Mouse (Mus musculus) hematopoietic stem cell, adult 5-6 weeks (primary cell): ENCODE data around the gene Cfap45. TPM values are rescaled to one million over a fixed set of nuclear protein-coding genes. Genes with fewer than 3 reads are reported as not detected.

Source experiments
- ATAC-seq, 2 experiments: fragments of 125-278 bp in 1 of 2; replicated peaks in 1 of 2; 2 replicates each; pipeline ENCODE4 v1.8.0; 2016 to 2017; ENCODE audit warnings: inconsistent platforms in 2 of 2, mild to moderate bottlenecking in 2 of 2, moderate number of reproducible peaks in 2 of 2, low read depth in 1 of 2, moderate TSS enrichment in 1 of 2; ENCODE audit not compliant: low FRiP score in 2 of 2, poor library complexity in 2 of 2, severe bottlenecking in 2 of 2, insufficient read depth in 1 of 2, low TSS enrichment in 1 of 2
- total RNA-seq: library from RNA; stranded (forward); fragments of 172-1452, 232-1000 nt; gene quantifications from 2 replicates; pipeline ENCODE4 v1.2.3, GENCODE M21; 2017

Gene Cfap45
- total RNA-seq, result 1.2 and 2.9 TPM in 2 replicates

DNA sequence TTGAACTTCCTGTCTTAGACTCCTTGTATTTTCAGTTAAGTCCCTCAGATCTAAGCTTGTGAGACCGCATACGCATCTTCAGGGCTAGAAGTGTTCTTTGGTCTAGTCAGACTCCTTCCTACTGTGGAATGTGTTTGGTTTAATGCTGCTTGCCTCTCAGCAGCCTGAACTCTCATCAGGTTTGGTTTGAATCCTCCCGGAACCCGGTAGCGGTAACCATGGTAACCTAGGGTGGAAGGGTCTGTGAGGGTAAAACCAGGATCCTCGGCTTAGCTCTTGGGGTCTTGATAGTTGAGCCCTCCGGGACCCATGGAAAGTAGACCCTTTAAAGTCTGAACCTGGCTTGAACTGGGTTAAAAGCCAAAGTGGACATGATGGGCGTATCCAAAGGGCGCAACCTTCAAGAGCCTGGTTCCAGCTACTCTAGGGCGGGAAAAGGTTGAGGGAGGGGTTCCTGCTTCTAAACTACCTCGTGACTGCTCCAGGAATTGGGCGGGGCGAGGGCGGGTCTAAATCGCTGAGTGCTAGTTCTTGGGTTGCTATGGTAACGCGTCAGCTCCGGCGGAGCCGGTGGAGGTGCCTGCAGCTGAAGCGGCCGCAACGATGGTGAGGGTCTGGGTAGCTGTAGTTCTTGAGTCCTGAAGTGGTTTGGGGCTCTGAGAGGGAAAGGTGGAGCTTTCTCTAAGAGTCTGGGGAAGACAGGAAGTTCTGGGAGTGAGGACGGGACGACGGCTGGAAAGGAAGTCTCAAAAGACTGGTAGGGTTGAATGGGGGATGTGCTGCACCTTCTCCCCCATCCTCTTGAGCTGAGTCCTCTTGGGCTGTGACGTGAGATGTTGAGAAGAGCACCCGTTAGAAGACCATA is at the start of gene Cfap45:
Gene Cfap45, plus strand, starts transcription at position 226 of the 865 bp plus-strand sequence.
- ATAC-seq, result peak; percentile 51 to 59

DNA sequence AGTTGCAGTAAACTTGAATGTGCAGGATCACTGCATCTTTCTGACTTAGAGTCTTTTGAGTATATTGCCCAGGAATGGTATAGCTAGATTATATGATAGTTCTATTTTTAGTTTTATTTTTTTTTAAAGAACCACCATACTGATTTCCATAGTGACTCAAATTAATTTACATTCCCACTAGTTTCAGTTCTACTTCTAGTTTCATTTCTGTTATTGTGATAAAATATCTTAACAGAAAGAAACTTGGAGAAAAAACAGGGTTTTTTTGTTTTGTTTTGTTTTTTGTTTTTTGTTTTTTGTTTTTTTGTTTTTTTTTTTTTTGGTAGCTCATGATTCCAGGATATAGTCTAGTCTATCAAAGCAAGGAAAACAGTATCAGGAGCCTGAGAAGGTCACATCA is 47.7 kb upstream of the Cfap45 start:
- no peak for ATAC-seq

GRCm38 (mm10) chr1:172474196-172474595 is 46.4 kb upstream of the Cfap45 start:
- ATAC-seq, result no peak

DNA sequence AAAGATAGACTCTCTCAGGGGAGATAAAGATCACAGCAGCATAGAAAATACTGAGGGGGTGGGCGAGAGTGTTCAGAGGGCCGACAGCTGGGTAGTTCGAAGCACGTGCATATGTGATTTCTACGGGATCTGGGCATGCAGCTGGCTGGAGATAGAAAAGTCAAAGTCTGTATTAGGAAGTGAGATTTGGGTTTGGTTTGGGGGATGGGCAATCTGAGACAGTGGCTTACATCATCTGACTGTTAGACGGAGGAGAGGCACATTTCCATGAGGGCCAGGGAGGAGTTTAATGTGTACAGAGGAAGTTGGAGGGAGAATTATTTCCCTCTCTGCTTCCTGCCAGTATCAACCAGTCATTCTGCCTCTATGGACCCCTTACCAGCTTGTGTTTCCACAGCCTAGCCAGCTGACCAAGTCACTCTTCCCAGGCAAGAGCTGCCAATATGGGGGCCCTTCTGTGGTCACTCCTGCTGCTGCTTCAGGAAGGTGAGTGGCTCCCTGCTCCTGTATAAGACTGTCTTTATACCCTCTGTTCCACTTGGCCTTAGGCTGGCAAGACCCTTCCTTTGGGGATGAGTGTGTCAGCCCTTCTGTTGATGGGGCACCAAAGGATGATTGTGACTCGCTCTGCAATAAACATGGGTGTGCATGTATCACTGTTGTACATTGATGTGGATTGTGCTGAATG is 45.4 kb upstream of the Cfap45 start, which contains the start of gene Slamf9:
Gene Slamf9, plus strand, starts transcription at position 305 of the 688 bp plus-strand sequence.
- ATAC-seq, result peak; percentile 71 to 72

- ATAC-seq, result peak; percentile 27 to 47; a peak in 3 of 4 replicates
Observed at GRCm38 (mm10) chr1:172478020-172478419, 42.6 kb upstream of the Cfap45 start.

GRCm38 (mm10) chr1:172480376-172480775 is 40.2 kb upstream of the Cfap45 start:
- no peak for ATAC-seq

DNA sequence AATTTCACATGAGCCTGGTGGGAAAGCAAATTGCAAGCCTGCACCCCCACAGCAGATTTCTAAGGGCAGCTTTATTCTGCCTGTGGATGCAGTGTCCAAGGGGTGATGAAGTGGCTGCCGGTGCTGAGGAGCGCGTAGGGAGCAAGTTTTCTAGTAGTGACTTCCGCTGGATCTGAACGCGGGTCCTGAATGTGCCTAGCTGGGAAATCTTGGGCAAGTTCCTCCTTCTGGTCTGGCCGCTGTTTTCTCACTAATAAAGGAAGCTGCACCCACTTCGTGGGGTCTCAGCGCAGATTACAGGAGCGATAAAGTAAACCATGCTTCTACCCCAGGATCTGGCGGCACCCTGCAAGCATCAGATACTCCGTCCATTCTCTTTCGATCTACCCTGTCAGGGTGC is 39.5 kb upstream of the Cfap45 start:
- ATAC-seq, result no peak

GRCm38 (mm10) chr1:172481540-172482280 is 38.9 kb upstream of the Cfap45 start, which contains the start of gene Igsf9:
Gene Igsf9, plus strand, starts transcription at chr1:172481788.
- peak; percentile 90 to 92 for ATAC-seq

GRCm38 (mm10) chr1:172482518-172483360 is 37.9 kb upstream of the Cfap45 start:
- ATAC-seq, result no peak

- ATAC-seq, result no peak
Observed at GRCm38 (mm10) chr1:172483361-172483660, 37.3 kb upstream of the Cfap45 start.

- no peak for ATAC-seq
Observed at GRCm38 (mm10) chr1:172484236-172484635, 36.4 kb upstream of the Cfap45 start.

- no peak for ATAC-seq
Observed at GRCm38 (mm10) chr1:172484671-172485070, 35.9 kb upstream of the Cfap45 start.

DNA sequence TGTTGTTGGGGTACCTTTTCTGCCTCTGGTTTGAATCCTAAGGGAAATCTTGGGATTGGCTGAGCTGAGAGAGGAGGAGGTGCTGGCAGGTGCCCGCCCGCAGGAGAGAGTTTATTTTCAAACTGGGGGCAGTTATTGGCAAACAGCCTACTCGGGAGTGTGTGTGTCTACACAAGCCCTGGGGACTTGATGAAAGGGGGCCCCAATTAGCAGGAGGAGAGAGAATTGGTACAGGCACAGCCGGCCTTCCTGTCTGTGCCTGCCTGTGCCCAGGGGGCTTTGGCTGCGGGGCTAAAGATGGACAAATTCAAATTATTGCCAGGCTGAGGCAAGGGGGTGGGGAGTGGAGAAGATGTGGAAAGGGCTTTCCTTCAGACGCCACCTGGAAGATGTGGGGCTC is 34.8 kb upstream of the Cfap45 start:
- ATAC-seq, result no peak

GRCm38 (mm10) chr1:172486236-172486635 is 34.4 kb upstream of the Cfap45 start:
- no peak for ATAC-seq

DNA sequence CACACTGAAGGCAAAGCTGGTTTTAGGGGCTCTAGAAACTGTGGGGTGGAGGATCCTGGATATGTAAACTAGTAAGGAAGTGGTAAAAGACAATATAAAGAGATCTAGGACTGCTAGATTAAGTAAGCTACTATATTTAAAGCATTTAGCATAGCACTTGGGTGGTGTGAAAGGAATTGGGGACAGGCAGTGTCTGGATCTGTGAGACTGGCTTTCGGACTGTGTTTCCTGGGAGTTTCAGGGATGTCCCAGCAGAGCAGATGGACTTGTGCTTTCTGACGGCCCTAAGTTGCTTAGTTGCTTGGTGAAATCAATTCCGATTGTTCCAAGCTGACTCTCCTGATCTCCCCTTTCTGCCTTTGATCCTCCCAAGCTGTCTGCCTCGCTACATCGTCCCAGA is 34.0 kb upstream of the Cfap45 start:
- no peak for ATAC-seq

DNA sequence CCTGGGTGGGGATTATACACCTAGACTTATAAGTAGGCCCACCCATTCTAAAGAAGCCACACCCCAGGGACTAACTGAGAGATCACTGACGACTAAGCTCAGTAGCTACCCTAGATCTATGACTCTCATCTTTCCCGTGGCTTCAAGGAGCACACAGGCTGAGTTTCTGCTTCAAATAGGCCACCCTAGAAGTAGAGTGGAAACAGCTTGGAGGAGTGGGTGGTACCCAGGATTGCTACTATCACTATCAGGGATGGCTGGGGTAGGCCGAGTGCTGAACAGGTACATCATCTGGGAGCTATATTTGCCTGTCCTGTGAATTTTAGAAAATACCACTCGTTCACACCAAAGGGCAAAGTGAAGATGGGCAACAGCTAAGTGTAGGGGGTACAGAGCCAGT is 32.7 kb upstream of the Cfap45 start:
- no peak for ATAC-seq

DNA sequence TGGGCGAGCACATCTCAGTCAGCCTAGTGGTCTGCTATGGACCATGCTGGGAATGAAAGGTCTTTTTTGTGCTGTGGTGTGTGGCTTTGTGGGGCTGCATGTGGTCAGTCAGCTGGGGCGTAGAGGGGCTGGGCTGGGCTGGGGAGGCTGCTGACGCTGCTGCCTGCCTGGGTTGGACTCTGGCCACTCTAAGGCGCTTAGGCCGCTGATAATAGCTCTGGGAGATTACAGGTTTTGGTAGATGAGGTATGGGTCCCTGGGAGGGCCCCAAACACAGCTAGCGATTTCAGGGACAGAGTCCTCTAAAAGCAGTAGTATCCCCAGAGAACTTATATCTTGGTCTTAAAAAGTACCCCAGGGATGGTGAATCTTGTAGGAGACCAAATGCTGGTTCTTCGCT is 31.8 kb upstream of the Cfap45 start:
- ATAC-seq, result no peak
